Comparison of ENCODE assay signal across 12 mouse cellular contexts in genomic region chr17:44632292-44632691, GRCm38 (mm10).
"Had no signal": no experiment of that assay in that cellular context is flagged by ENCODE, and none has a peak within 500 bp of the region (broad histone marks: within the 10 kb centered on the region; RNA-seq: fewer than 3 reads in every experiment).

No protein-coding gene starts in this region.

- H3K27me3 ChIP-seq: kidney, embryonic 15.5 days; megakaryocyte, embryonic 14.5 days had no signal

- H3K36me3 ChIP-seq: kidney, embryonic 15.5 days; limb, embryonic 12.5 days; midbrain, embryonic 12.5 days had no signal

- H3K4me3 ChIP-seq: kidney, embryonic 15.5 days; limb, embryonic 12.5 days; megakaryocyte, embryonic 14.5 days; midbrain, embryonic 12.5 days had no signal

- H3K9me3 ChIP-seq: kidney, embryonic 15.5 days; limb, embryonic 12.5 days; megakaryocyte, embryonic 14.5 days; midbrain, embryonic 12.5 days had no signal

- H3K4me2 ChIP-seq: kidney, embryonic 15.5 days; limb, embryonic 12.5 days; midbrain, embryonic 12.5 days had no signal

- H3K9ac ChIP-seq: kidney, embryonic 15.5 days; limb, embryonic 12.5 days; midbrain, embryonic 12.5 days had no signal

- DNase-seq: kidney, adult 2 months; kidney, postnatal 14 days; lung, adult 18-20 months; lung, postnatal 36 days; right cerebral cortex, postnatal 14 days; thymus, postnatal 36 days had no signal

- H3K27ac ChIP-seq: kidney, embryonic 15.5 days; limb, embryonic 12.5 days; midbrain, embryonic 12.5 days had no signal

- ATAC-seq: intestine, embryonic 16.5 days; lung, postnatal 0 days had no signal
